Mouse (Mus musculus) monocyte, adult 59 days (primary cell): ENCODE measurements around the gene Mob3c. TPM values are rescaled to one million over a fixed set of nuclear protein-coding genes. Genes with fewer than 3 reads are reported as not detected.

ENCODE experiments used
- total RNA-seq, 2 experiments: library from RNA; stranded (reverse); gene quantifications; one replicate each; pipeline ENCODE4 v1.2.4; 2023

Mob3c gene
- total RNA-seq = 10 to 100 TPM; 26.3 to 37.9 TPM

DNA sequence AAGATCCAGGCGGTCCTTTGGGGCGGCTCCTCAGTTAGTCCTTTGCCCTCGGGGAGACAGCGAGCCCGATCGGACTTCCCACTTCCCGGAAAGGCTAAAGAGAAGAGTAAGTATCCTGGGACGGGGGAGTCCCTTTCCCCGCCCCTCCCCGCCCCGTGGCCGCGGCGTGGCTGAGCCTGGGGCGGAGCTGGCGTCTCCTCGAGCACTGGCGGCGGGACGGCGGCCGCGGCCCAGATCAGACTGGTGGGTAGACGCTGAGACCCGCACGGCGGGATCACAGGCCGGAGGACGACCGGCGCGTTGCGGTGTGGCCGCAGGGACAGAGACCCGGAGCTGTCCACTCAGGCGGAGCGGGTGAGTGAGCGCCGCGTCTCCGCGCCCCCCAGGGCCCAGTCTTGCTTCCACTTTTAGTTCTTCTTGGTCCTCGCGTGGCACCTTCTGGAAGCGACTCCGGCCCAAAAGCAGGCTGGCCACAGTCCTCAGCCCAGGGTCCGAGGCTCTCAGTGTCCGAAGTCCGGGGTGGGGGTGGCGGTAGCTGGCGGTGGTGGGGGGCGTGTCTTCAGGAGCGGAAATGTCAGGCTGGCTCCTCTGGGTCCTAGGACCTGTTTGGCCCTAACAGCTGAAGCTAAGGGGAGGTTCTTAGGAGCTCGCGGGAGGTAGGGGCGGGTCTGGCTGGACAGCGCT is at the start of gene Mob3c:
TSS of gene Mob3c (plus strand) at position 205 of the 684 bp plus-strand sequence.

DNA sequence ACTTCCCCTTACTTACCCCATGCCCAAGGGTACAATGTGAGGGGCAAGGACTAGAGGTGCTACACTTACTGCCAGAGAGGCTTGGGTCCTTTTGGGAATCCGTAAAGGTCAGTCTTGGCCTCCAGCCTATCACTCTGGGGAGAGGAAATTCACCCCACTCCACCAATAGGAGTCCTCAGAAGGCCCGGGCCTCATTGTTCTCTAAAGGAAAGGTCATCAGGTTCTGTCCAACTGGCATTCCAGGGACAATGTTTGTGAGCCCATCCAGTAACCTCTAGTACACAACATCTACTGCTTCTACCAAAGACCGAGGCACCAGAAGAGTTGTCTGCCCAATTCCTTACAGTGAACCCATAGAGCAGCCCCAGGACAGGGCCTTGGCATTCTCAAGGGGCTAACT is 47.0 kb upstream of the Mob3c start, which contains the start of gene Tex38:
TSS of gene Tex38 (minus strand) at position 101 of the 400 bp plus-strand sequence.

DNA sequence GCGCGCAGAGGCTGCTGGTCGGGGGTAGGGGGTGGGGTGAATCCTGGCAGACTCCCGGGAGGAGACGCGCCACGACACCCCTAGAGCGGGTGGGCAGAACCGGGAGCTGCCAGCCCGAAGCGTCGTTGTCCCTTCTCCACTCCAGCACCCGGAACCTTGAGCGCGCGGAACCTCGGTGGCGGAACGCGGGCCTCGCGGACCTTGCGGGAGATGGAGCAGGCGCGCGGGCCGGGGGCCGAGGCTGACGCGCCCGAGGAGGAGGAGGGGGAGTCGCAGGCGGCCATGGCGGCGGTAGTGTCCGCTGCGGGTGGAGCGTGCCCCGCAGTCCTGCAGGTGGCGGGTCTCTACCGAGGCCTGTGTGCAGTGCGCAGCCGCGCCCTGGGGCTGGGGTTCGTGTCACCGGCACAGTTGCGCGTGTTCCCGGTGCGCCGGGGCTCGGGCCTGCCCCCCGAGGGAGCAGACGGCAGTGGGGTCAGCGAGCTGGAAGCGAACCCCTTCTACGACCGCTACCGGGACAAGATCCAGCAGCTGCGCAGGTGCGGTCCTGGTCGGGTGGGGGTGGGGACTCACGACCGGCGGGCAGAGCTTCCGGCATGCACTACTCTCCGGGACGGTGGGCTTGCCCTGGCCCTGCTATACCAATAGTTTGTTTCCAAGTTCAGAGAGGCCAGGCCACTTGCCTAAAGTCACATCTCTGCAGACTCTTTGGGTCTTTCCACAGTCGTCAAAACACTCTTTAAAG is 43.0 kb upstream of the Mob3c start, which contains the start of gene Atpaf1:
TSS of gene Atpaf1 (plus strand) at position 44 of the 742 bp plus-strand sequence.

DNA sequence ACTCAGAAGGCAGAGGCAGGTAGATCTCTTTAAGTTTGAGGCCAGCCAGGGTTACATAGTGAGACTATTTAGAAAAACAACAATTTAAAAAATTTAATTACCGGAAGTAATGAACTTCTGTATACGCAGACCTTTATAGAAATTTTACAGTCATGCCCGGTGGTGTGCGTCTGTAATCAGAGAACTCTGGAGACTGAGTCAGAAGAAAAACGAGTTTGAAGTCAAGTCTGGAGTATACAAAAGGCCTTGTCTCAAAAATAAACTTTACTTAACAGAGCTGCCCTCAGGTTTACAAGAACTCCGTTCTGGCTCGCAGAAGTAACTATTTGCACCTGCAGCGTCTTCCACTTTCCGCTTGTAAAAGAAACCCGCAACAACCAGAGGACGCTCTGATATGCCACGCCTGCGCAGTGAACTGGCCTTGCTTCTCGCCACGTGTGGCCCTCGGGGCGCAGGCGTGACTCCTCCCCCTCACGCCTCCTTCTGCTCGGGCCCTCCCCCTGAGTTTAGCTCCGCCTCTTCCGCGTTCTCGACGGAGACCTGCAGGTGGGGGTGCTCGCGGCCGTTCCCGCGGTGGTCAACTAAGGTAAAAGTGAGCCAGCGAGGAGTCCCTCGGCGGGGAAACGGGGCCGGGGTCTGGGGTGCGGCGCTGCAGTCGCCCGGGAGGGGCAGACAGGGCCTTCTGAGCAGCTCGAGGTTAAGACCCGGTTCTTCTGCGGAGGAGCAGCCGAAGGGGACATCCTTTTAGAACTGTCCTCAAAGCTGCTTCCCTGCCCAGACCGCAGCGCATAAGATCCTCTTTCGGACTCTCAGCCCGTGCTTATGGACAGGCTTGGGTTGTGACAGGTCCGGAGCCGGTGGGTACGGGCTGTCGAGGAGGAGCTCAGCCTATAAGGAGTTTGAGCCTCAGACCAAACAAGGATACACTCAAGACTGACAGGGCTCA is 11.1 kb downstream of the Mob3c start, which contains the start of gene Mknk1:
TSS of gene Mknk1 (plus strand) at position 503 of the 946 bp plus-strand sequence.

DNA sequence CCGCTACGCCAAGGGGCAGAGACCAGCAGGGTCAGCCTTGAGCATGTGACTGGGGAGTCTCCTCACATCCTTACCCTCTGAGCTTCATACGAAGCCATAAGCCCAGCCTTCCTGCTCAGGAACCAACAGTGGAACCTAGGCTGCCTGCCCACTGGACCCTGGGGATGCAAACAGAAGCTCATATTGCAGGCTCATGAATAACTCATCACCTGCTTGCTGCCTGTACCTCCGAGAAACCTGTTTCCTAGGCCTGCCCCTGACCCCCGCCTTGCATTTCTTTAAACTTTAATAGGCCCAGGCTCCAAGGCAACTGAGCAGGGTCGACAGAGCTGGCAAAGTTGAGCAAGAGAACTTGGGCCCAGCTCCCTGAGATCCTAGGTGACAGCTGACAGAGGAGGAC is 56.1 kb downstream of the Mob3c start, which contains the start of gene Kncn:
TSS of gene Kncn (plus strand) at position 379 of the 400 bp plus-strand sequence.

Other genes starting within 250 kb of the Mob3c start
- not detected for gene Cyp4a32, start 227.1 kb upstream of the Mob3c start, total RNA-seq
- not detected for gene Cyp4b1, start 180.4 kb upstream of the Mob3c start, total RNA-seq
- 10 to 100 TPM; 29.9 to 31.6 TPM for gene Efcab14, start 90.3 kb upstream of the Mob3c start, total RNA-seq
- gene Tex38, start 47.1 kb upstream of the Mob3c start, total RNA-seq = not detected
- 10 to 100 TPM in 1 of 2 experiments, 1 to 10 TPM in 1; 6.2 to 10.2 TPM for gene Atpaf1, start 43.3 kb upstream of the Mob3c start, total RNA-seq
- gene Mknk1, start 11.1 kb downstream of the Mob3c start, total RNA-seq = 100 to 1,000 TPM; 145 to 156 TPM
- 1 to 10 TPM in 1 of 2 experiments, under 1 TPM in 1; 0.55 to 1.4 TPM for gene Kncn, start 56.3 kb downstream of the Mob3c start, total RNA-seq
- gene 6430628N08Rik, start 62.6 kb downstream of the Mob3c start, total RNA-seq = not detected
- not detected for gene Dmbx1, start 111.8 kb downstream of the Mob3c start, total RNA-seq
- 1 to 10 TPM; 1.2 to 2.1 TPM for gene Faah, start 189.8 kb downstream of the Mob3c start, total RNA-seq
- 10 to 100 TPM; 21.4 to 23.2 TPM for gene Nsun4, start 225.8 kb downstream of the Mob3c start, total RNA-seq
- gene Uqcrh, start 247.0 kb downstream of the Mob3c start, total RNA-seq = 100 to 1,000 TPM; 261 to 279 TPM
- 10 to 100 TPM; 28.3 to 35.8 TPM for gene Lrrc41, start 247.2 kb downstream of the Mob3c start, total RNA-seq